Mouse (Mus musculus) urinary bladder, postnatal 36 days (tissue): ENCODE results near the gene Foxf1.

ENCODE experiments used
- DNase-seq, 2 experiments: peaks; one replicate each; pipeline ENCODE4 v3.0.0; 2022; ENCODE audit warnings: low spot score in 2 of 2, mixed read lengths in 1 of 2

Foxf1 gene

DNA sequence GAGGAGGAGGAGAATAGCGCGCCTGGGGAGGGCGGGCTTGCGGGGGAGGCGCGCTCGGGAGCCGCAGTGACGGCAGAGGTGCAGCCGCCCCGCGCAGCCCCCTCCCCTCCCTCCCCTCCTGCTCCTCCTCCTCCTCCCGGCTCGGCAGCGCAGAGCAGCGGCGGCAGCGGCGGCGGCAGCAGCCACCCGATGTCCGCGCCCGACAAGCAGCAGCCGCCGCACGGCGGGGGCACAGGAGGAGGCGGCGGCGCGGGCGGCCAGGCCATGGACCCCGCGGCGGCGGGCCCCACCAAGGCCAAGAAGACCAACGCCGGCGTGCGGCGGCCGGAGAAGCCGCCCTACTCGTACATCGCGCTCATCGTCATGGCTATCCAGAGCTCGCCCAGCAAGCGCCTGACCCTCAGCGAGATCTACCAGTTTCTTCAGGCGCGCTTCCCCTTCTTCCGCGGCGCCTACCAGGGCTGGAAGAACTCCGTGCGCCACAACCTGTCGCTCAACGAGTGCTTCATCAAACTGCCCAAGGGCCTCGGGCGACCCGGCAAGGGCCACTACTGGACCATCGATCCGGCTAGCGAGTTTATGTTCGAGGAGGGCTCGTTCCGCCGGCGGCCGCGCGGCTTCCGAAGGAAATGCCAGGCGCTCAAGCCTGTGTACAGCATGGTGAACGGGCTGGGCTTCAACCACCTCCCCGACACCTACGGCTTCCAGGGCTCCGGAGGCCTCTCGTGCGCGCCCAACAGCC is at the start of gene Foxf1:
TSS of gene Foxf1 (plus strand) at position 177 of the 742 bp plus-strand sequence.
- peak in 1 of 2 experiments; percentile 42 for DNase-seq

DNA sequence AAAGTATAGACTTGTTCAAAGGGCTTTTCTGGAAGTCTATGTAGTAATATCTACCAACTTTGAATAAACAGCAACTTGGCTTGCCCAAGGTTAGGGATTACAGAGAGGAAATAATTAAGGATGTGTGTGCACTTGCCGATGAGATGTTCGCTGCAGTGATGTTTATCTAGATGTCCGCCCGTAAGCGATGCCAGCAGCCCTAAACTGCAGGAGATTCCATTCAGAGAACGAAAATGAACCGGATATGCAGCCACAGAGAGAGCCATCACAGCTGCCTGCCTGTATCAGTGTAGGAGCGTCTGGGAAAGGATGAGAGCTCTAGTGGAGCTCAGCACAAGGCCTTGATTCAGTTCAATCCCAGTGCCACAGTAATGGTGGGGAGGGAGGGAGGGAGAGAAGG is 48.6 kb upstream of the Foxf1 start:
- no peak for DNase-seq

GRCm38 (mm10) chr8:121043719-121044440 is 40.3 kb upstream of the Foxf1 start:
- DNase-seq: no peak

DNA sequence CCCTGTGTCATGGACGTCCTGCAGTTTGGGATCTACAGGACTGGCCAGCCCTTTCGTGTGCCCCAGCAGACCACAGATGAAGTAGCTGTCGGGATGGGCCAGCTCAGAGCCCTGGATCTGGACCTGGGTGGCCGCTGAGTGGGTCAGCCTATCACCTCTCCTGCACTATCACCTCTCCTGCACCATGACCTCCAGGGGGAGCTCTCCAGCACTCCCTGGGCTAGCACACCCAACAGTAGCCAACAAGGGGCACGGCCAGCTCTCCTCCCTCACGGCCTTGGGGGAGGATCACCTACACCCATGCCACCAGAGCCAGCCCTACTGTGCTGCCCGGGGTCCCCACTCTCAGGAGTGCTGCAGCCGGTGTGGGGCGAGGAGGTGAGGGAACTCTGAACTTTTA is 36.7 kb upstream of the Foxf1 start:
- no peak for DNase-seq

DNA sequence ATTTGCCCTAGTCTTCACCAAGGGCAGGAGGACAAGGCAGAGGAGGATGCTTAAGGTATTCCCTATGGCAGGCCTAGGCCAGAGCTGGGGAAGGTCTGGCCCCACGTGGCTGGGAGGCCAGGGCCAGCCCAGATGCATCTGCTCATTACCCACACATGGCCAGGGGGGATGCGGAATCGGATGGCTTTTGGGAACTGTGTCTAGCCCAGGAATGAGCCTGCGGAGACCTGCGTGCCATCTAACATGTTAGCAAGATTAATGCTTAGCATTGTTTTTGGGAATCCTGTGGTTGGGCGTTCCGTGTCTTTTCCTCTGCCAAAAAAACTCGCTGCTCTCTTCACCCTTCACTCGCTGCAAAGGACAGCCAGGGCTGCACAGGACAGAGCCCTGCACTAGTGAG is 26.1 kb upstream of the Foxf1 start:
- no peak for DNase-seq

GRCm38 (mm10) chr8:121059098-121059497 is 25.1 kb upstream of the Foxf1 start:
- DNase-seq: no peak

DNA sequence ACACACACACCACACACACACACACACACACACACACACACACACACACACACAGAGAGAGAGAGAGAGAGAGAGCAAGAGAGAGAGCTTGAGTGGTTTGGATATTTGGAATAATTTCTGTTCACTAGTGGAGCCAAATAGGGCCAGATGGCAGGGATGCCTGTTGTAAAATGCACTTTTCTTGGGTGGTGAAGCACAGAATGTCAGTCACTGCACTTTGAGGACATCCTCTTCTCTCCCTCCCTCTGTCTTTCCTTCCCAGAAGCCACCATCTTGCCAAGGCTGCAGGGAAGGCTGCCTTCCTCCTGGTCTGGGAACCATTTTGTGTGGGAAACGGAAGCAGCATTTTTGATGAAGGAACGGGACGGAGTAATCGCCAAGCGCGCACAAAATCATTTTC is 21.7 kb upstream of the Foxf1 start:
- DNase-seq: no peak

DNA sequence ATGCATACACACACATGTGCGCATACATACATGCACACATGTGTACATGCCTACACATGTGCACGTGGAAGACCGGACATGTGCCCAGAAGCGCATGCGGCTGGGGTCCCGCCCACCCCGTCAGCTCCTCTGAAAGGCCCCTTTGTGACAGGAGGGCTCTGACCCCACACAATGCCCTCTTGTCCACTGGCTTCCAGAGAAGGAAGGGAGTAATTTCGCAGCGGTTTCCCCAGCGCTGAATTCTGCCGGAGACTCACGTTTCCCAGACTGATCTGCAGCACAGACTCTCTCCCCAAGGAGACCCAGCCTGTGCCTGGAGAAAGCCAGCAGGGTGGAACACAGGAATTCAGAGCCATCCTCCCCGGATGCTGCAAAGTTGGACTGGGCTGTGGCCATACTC is 20.5 kb upstream of the Foxf1 start:
- no peak for DNase-seq

DNA sequence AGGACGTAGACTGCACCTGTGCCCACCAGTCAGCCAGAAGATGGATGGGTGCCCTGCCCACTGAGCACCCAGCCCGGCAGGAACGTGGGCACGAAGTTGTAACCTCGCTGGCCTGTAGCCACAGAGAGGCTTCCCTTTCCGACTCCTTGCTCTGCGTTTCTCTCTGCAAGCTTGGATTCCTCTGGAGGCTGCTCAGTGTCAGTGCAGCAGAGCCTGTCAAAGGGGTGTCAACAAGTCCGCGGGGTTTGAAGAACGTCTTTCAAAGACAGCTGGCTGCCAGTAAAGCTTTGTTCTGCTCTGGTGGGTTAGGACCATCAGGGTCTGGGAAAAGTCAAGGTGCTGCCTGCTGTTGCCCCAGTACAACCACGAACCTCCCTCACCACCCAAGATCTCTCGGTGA is 12.7 kb upstream of the Foxf1 start:
- no peak for DNase-seq

DNA sequence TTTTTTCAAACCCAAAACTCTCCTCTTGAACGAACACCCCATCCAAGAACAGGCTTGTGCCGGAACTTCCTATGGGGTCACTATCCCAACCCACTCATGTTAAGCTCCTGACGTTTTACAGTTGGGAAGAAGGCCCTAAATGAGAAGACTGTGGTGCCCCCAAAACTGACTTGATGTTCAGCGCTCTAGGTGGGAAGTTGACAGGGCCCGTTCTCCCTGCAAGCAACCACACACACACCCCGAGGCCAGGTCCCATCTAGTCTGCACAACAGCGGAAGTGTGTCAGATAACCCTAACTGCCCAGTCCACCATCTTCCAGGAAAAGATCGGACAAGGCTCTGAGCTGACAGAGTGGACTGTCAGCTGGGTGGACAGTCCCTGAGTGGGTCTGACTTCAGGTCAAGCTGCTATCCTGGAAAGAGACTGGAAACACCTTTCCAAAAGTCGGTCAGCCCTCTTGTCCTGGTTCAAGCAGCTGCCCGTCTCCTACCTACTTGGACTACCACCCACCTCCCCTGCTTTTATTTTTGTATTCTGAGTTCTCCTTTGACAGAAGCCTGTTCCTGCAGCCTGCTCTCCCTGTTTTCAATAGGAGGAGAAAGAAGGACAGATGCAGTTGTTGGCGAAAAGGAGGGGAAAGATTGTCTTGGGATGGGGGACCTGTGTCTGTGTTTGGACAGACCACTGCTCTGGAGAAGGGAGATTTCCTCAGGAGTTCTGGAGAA is 11.6 kb upstream of the Foxf1 start:
- DNase-seq: no peak

- DNase-seq: no peak
These were observed 10.7 kb upstream of the Foxf1 start for GRCm38 (mm10) chr8:121073174-121074107.

GRCm38 (mm10) chr8:121074108-121074847 is 9.9 kb upstream of the Foxf1 start:
- no peak for DNase-seq

DNA sequence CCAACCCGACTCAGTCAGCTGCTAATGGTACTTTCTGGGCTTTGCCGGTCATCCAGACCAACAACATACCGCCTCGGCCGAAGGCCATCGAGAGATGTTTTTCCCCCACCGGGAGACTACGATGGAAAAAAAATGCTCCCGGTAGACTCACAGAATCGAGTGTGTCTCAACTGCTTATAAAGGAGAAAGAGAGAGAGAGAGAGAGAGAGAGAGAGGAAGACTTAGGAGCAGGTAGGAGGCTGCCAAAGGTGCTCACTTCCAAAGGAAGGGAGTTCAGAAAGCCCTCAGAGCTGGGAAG is 9.4 kb upstream of the Foxf1 start:
- no peak for DNase-seq

DNA sequence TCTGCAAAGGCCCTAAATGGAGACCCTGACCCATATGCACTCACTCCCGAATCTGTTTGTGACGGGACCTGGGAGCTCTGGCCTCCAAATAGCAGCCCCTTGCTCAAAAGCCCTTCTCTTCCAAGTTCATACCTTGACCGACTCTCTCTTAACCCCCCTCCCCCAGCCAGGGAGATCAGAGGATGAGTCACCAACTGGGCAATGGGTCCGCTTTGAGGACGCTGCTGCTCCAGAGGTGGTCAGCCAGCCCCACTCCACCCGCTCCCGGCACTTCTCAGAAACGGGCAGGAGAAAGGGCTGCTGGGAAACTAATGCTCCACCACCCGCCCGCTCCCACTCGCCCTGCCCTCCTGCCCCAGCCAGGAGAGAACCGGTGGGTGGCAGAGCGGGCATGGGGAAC is 8.2 kb upstream of the Foxf1 start:
- DNase-seq: no peak

- no peak for DNase-seq
These were observed 7.6 kb upstream of the Foxf1 start for GRCm38 (mm10) chr8:121076555-121076954.

GRCm38 (mm10) chr8:121078721-121079120 is 5.5 kb upstream of the Foxf1 start:
- DNase-seq: no peak

GRCm38 (mm10) chr8:121079201-121079600 is 5.0 kb upstream of the Foxf1 start:
- DNase-seq: no peak

GRCm38 (mm10) chr8:121079944-121080343 is 4.2 kb upstream of the Foxf1 start:
- no peak for DNase-seq

- DNase-seq: no peak
These were observed 3.7 kb upstream of the Foxf1 start for GRCm38 (mm10) chr8:121080361-121081090.

DNA sequence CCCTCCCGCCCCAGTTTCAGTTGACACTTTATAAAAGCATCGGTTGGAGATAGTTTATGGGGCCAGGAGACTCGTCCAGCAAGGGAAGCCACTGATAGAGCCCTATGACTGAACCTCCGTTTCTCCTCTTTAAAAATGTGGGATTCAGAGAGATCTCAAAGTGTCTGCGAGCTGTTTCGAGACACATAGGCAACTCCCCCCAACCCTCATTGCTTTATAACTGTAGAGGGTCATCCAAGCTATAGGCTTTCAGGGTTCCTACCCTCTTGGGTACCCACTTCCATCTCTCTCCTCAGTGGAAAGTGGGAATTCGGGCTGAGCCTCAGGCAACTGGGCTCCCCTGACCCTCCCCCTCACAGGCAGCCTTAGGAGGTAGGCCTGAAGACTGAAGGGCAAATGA is 2.8 kb upstream of the Foxf1 start:
- no peak for DNase-seq
